Mouse (Mus musculus) hindbrain, embryonic 11.5 days (tissue): Measurements from ENCODE around the gene Brinp3. TPM values are rescaled to one million over a fixed set of nuclear protein-coding genes. Genes with fewer than 3 reads are reported as not detected.

Experiments used
- ATAC-seq: fragments of 200-750 bp; cut with Nextera tagmentation; 2 replicates; pipeline ENCODE4 v1.8.0; 2017; ENCODE audit warnings: mild to moderate bottlenecking, moderate TSS enrichment, moderate library complexity; ENCODE audit not compliant: low FRiP score
- DNase-seq: peaks from one replicate; pipeline ENCODE4 v3.0.0-alpha.2; 2015; ENCODE audit warnings: low spot score
- H3K27ac ChIP-seq: fragments of 300-500 bp; sonication (generic); 2 replicates; pipeline ENCODE4 v1.5.1; 2014; ENCODE audit warnings: mild to moderate bottlenecking, low read depth, low read length
- H3K27me3 ChIP-seq: fragments of 300-500 bp; sonication (generic); 2 replicates; pipeline ENCODE4 v1.6.1; 2014; ENCODE audit warnings: mild to moderate bottlenecking, low read length, moderate library complexity, mixed read lengths; ENCODE audit not compliant: control insufficient read depth, insufficient read depth
- H3K36me3 ChIP-seq: fragments of 300-500 bp; sonication (generic); 2 replicates; pipeline ENCODE4 v1.6.1; 2014; ENCODE audit warnings: mild to moderate bottlenecking, low read length, moderate library complexity, mixed read lengths; ENCODE audit not compliant: control insufficient read depth, insufficient read depth
- H3K4me1 ChIP-seq: fragments of 300-500 bp; sonication (generic); replicated peaks from 2 replicates; pipeline ENCODE4 v1.6.1; 2014; ENCODE audit warnings: low read length, mixed read lengths; ENCODE audit not compliant: control insufficient read depth, insufficient read depth
- H3K4me2 ChIP-seq: fragments of 300-500 bp; sonication (generic); replicated peaks from 2 replicates; pipeline ENCODE4 v1.6.1; 2014; ENCODE audit warnings: mild to moderate bottlenecking, low read depth, low read length
- H3K4me3 ChIP-seq: fragments of 300-500 bp; sonication (generic); 2 replicates; pipeline ENCODE4 v1.5.1; 2014; ENCODE audit warnings: low read depth, low read length
- H3K9ac ChIP-seq: fragments of 300-500 bp; sonication (generic); 2 replicates; pipeline ENCODE4 v1.6.1; 2014; ENCODE audit warnings: low read depth, low read length
- H3K9me3 ChIP-seq: fragments of 300-500 bp; sonication (generic); 2 replicates; pipeline ENCODE4 v1.6.1; 2016; ENCODE audit warnings: low read length; ENCODE audit not compliant: control insufficient read depth
- WGBS: fragments of 180-500 bp; shearing (Covaris S2); extraction: QIAGEN DNeasy Blood & Tissue Kit; methylation state at CpG from one replicate; pipeline ENCODE4 v1.1.7; 2014; 5-methylcytosine and 5-hydroxymethylcytosine counted together
- polyA plus RNA-seq: library from polyadenylated mRNA; unstranded; fragments of >200 nt; fragmentation: Nextera tagmentation; extraction: Ambion mirVana; gene quantifications from 2 replicates; pipeline ENCODE4 v1.2.1, GENCODE M21; 2014

Brinp3 gene
- polyA plus RNA-seq, 1 experiment from 2014 or later = 0.97 TPM

DNA sequence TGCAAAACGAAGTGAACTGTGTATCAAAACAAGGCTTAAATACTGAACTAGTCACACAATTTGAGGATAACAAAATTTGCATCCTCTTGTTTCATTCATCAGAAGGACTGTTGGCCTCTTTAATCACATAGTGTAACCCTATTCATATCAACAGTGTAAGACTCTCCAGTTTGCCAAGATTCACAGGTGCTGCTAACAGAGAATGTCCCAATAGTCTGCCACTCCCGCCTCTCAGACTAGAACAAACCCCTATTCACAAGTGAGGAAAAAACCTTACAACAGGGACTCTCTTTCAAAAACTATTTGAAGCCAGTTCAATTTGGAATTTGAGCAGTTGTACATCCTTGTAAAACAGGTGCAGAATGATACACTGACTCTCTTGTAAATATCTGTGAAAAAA is 349.5 kb downstream of the Brinp3 start:
- Histone ChIP-seq H3K9ac (no peak overlapping the region), H3K4me1 (no peaks in the 10 kb centered on the region), H3K4me3 (no peak overlapping the region), H3K9me3 (no peaks in the 10 kb centered on the region), H3K4me2 (no peak overlapping the region), H3K27ac (no peak overlapping the region), H3K27me3 (no peaks in the 10 kb centered on the region), H3K36me3 (no peaks in the 10 kb centered on the region)
- DNase-seq = no peak
- ATAC-seq = no peak
- 80% methylated on average over 2 of the region's 2 CpGs for WGBS

DNA sequence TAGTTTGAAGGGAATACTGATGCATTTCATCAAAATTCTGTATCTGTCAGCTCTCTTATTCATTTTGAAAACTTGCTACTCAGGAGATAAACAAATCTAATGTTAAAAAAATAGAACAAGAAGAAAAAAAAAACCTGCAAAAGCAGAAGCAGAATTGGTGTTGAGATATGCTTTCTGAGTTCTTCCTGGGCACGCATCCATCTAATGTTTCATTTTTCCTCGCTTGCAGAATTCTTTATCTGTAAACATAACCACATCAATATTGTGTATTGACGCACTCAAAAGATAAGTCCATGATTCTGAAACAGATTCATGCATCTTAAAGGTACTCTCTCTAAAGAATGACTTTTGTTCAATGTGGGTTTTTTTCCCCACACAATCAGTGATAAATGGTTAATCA is 354.3 kb downstream of the Brinp3 start:
- Histone ChIP-seq H3K27me3 (no peaks in the 10 kb centered on the region), H3K9ac (no peak overlapping the region), H3K4me3 (no peak overlapping the region), H3K9me3 (no peaks in the 10 kb centered on the region), H3K4me1 (no peaks in the 10 kb centered on the region), H3K4me2 (no peak overlapping the region), H3K36me3 (no peaks in the 10 kb centered on the region), H3K27ac (no peak overlapping the region)
- ATAC-seq (no peak), DNase-seq (no peak)
- 94% methylated on average over 3 of the region's 3 CpGs for WGBS

DNA sequence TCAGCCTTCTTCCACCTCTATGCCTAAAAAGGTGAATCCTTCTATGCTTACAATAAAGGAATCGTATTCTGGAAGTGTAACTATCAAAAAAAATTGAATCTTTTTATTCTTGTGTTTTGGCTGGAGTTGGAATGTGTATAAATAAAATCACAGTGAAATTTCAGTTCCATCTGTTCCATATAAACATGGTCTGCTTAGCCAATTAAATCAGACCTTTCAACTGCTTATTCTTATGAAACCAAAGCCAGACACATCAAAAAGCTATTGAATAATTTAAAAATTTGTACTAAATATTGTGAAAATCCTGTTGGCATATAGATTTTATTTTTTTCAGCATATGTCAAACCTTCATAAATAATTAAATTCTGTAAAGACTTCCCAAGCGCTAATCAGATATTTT is 355.6 kb downstream of the Brinp3 start:
- no peak for ATAC-seq
- no peak for DNase-seq
- 77% methylated on average over 2 of the region's 2 CpGs for WGBS

DNA sequence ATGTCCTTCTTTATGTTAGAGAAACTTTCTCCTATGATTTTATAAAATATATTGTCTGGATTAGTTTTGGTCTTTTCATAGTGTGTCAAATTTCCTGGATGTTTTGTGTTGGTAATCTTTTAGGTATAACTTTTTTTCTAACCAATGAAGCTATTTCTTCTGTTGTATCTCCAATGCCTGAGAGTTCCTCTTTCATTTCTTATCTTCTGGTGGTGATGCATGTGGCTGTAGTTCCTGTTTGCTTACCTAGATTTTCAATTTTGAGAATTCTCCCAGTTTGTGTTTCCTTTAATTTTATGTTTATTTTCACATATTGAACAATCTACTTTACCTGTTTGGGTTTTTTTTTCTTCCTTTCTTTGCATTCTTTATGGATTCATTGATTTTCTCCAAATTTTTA is 404.1 kb downstream of the Brinp3 start:
- DNase-seq (no peak), ATAC-seq (no peak)
- no peaks in the 10 kb centered on the region for H3K27me3 ChIP-seq
- H3K9me3 ChIP-seq = no peaks in the 10 kb centered on the region
- no peak overlapping the region for H3K4me2 ChIP-seq
- H3K4me1 ChIP-seq = no peaks in the 10 kb centered on the region
- H3K4me3 ChIP-seq = no peak overlapping the region
- H3K9ac ChIP-seq = no peak overlapping the region
- no peak overlapping the region for H3K27ac ChIP-seq
- H3K36me3 ChIP-seq = no peaks in the 10 kb centered on the region

More for the DNA sequence above, 355.6 kb downstream of the Brinp3 start:
- Histone ChIP-seq H3K27me3 (no peaks in the 10 kb centered on the region), H3K4me1 (no peaks in the 10 kb centered on the region), H3K27ac (no peak overlapping the region), H3K4me3 (no peak overlapping the region), H3K36me3 (no peaks in the 10 kb centered on the region), H3K4me2 (no peak overlapping the region), H3K9ac (no peak overlapping the region), H3K9me3 (no peaks in the 10 kb centered on the region)

DNA sequence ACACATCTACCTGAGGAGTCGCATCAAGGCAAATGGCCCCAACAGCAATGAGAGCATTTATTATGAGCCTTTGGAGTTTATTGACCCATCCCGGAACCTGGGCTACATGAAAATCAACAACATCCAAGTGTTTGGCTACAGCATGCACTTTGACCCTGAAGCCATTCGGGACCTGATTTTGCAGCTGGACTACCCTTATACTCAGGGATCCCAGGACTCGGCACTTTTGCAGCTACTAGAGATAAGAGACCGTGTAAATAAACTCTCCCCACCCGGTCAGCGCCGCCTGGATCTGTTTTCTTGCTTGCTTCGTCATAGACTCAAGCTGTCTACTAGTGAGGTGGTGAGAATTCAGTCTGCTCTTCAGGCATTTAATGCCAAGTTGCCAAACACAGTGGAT is 407.1 kb downstream of the Brinp3 start:
- Histone ChIP-seq H3K9me3 (no peaks in the 10 kb centered on the region), H3K27me3 (no peaks in the 10 kb centered on the region), H3K9ac (no peak overlapping the region), H3K4me2 (no peak overlapping the region), H3K27ac (no peak overlapping the region), H3K36me3 (no peaks in the 10 kb centered on the region), H3K4me1 (no peaks in the 10 kb centered on the region), H3K4me3 (no peak overlapping the region)
- ATAC-seq (no peak), DNase-seq (no peak)
- WGBS = 78% methylated on average over 9 of the region's 9 CpGs

DNA sequence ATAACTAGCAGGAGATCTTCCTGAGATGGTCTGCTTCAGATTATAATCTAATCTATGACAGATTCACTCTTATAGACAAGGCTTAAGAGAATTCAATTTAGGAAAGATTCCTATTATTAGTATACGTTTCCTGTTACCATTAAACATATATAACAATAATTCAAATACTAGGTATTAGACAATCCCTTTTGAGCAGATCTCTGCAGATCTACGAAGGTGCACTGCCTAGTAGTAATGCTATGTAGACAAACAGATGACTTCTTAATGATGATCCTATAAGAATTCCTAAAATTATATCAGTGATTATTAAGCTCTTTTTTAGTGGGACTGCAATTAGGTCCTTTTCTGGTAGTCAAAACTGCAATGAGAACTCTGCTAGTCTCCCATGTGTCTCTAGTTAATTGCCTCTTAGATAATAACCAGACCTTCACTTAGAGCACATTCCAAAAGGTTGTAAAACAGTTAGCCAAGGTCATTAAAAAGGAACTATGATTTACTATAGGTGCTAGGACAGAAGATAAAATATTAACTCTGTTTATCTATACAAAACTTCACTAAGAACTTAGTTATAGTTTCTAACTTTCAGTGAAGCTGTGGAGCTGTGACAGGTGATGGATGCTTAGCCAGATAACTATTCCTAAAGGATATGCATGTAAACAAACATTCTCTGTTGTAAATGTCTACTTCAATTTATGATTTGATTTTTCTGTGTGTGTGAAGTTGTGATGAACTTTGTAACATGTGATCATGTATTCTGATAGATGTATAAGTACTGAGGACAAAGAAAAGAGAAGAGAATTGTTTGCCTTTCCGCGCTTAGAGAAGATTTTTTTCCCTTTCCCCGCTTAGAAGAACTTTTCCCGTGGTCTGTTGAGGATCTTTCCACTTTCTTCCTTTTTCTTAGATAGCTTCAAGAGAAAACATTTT is 445.2 kb downstream of the Brinp3 start:
- WGBS = 92% methylated on average over 6 of the region's 6 CpGs
- no peaks in the 10 kb centered on the region for H3K36me3 ChIP-seq
- no peaks in the 10 kb centered on the region for H3K4me1 ChIP-seq
- no peaks in the 10 kb centered on the region for H3K9me3 ChIP-seq
- DNase-seq (no peak), ATAC-seq (no peak)
- H3K4me3 ChIP-seq = no peak overlapping the region
- no peak overlapping the region for H3K27ac ChIP-seq
- no peak overlapping the region for H3K4me2 ChIP-seq
- no peaks in the 10 kb centered on the region for H3K27me3 ChIP-seq
- H3K9ac ChIP-seq = no peak overlapping the region
